Mouse (Mus musculus) myocyte (in vitro differentiated cells): ENCODE measurements around the gene Chst15.

Experiments
- MAX ChIP-seq: IDR thresholded peaks from one replicate; pipeline ENCODE4 v1.6.1; 2011; ENCODE audit warnings: low read depth, mild to moderate bottlenecking, control low read depth
- MYOD1 ChIP-seq, 3 experiments: IDR thresholded peaks; one replicate each; pipeline ENCODE4 v1.6.1; 2011; ENCODE audit warnings: control low read depth in 2 of 3, low read depth in 2 of 3, mild to moderate bottlenecking in 2 of 3, moderate library complexity in 1 of 3; ENCODE audit not compliant: insufficient read length in 2 of 3, control insufficient read depth in 1 of 3
- POLR2A ChIP-seq: IDR thresholded peaks from one replicate; pipeline ENCODE4 v1.6.1; 2011; ENCODE audit warnings: low read depth, mild to moderate bottlenecking, control low read depth, moderate library complexity; ENCODE audit not compliant: insufficient read length
- POLR2AphosphoS2 ChIP-seq: IDR thresholded peaks from one replicate; pipeline ENCODE4 v1.6.1; 2011; ENCODE audit warnings: low read depth, control low read depth; ENCODE audit not compliant: insufficient read length
- TCF12 ChIP-seq: IDR thresholded peaks from one replicate; pipeline ENCODE4 v1.6.1; 2011; ENCODE audit warnings: mild to moderate bottlenecking, control low read depth; ENCODE audit not compliant: poor library complexity, insufficient read depth, severe bottlenecking

- TF ChIP-seq TCF12, result peak; percentile 86
- no peak for TF ChIP-seq POLR2A
- TF ChIP-seq POLR2AphosphoS2, result no peak
- TF ChIP-seq MAX, result no peak
- peak; percentile 36 to 85 (median 83) for TF ChIP-seq MYOD1 (IDR thresholded peaks at IDR 0.05; ENCODE audit: control insufficient read depth in 1 of 3, insufficient read length in 2 of 3, low read depth in 2 of 3)
Measured at GRCm38 (mm10) chr7:132356185-132356584, 39.2 kb upstream of the Chst15 start.
